Mouse (Mus musculus): ENCODE results near the gene Kctd3.
"Not testable (repeated sequence)": the region's sequence is repeated elsewhere in the genome, so short reads cannot be mapped to it uniquely, and the experiment has no call there.

The Kctd3 gene

DNA sequence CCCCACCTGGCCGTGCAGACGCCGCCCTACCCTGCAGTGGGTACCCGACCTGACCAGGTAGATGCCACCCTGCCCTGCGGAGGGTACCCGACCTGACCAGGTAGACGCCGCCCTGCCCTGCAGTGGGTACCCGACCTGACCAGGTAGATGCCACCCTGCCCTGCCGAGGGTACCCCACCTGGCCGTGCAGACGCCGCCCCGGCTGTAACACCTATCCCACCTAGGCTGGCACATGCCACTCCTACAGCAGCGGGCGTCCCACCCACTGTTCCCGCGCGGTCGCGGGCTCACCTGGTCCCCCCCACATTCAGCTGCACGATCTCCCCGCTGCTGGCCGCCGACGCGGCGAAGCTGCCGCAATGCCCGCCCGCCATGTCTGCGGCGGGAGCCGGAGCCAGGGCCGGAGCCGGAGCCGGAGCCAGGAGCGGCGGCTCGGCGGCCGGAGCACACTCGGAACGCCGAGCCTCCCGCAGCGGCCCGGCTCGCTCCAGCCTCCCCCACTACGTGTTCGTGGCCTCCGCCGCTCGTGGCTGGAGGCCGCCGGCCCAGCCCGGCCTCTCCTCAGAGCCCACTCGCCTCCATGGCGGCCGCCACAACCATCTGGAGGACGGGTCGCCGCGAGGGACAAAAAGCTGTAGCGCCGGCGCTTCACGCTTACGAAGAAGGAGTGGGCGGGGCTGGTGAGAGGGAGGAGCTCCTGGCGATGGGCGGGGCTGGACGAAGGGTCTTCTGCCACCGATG, at the start of gene Kctd3:
Gene Kctd3, minus strand, starts transcription at position 603 of the 741 bp plus-strand sequence.
- ChIA-PET CTCF (interaction anchor here in 3 of 4 experiments (0.7 to 1.4 kb wide), 6 partner anchors 9 to 20 kb away, joined by 3 to 6 read pairs (median 4); no protein-coding TSS in a partner anchor), POLR2A (interaction anchor here (0.6 to 3.4 kb wide), 43 partner anchors 9 to 779 kb away, joined by 3 to 31 read pairs (median 4); no protein-coding TSS in a partner anchor)

DNA sequence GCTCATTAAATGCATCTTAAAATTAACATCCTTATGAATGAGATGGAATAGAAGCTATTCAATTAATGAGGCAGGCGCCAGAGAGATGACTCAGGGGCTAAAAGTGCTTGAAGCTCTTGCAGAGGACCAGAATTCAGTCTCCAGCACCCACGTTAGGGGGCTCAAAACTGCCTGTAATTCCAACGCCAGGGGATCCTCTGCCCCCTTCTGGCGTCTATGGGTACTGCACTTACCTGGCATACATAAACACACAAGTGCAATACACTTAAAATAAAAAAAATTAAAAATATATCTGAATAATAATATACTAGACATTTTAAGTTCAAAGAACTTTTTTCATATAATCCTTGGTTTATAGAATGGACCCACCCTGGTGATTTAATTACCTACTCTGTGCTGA, 49.8 kb upstream of the Kctd3 start:
- CTCF ChIA-PET = interaction anchor here in 1 of 4 experiments (0.9 kb wide), 1 partner anchor 571 kb away, joined by 3 read pairs; no protein-coding TSS in a partner anchor
- POLR2A ChIA-PET = no interaction called here

DNA sequence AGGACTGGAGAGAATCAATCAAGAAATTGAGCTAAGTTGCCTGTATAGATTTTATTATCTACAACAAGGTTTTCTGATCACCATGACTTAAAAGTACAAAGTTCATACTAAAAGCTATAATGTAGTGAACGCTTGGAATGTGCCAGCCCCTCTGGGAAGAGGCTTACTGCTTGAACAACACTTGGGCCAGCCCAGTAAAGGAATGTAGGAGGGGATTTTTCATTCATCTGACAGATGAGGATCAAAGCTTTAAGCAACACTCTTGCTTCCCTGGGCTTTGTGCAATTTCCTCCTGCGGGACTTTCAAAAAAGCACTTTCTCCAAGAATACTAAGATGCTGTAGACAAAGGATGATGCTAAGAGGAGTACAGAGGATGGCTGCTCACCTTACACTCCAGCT, 48.3 kb upstream of the Kctd3 start:
- POLR2A ChIA-PET = interaction anchor here in 2 of 4 experiments (0.6 to 1.1 kb wide), 3 partner anchors 8 to 57 kb away, joined by 3 to 4 read pairs (median 3); no protein-coding TSS in a partner anchor

DNA sequence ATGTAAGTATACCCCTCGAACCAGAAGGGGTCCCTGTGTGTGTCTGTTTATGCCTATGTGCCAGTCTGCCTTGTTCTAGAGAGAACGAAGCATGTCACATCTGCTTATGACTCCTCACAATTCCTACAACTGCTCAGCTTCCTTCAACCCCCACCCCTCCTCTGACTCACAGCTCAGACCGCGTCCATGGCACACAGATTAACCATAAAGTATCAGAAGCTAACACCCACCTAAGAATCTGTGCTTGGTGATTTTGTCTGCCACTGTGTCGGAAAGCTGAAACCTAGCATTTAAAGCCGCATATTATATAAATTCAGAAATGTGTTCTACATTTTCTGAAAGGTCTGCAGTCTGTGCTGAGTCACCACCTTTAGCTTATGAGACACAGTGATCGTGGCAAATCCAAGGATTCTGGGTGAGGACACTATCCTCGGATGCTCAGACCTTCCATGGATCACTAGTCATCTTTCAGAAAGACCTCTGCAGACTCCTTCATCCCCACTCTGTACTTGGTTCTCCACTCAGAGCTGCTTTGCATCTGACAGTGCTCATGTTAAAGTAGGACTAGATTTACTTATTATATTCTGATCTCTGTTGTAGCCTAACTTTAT, 47.4 kb upstream of the Kctd3 start:
- ChIA-PET POLR2A (interaction anchor here in 2 of 4 experiments (1.0 to 1.9 kb wide), 3 partner anchors 13 to 47 kb away, joined by 3 to 4 read pairs (median 3); partner anchors contain the start of gene Kctd3 (in 1 of the 2)), CTCF (interaction anchor here in 2 of 4 experiments (1.4 to 1.7 kb wide), 2 partner anchors 26 kb away, joined by 5 to 6 read pairs; no protein-coding TSS in a partner anchor)

More for the DNA sequence above, 48.3 kb upstream of the Kctd3 start:
- CTCF ChIA-PET = interaction anchor here in 2 of 4 experiments (0.6 to 1.7 kb wide), 2 partner anchors 25 to 65 kb away, joined by 3 to 5 read pairs; no protein-coding TSS in a partner anchor

DNA sequence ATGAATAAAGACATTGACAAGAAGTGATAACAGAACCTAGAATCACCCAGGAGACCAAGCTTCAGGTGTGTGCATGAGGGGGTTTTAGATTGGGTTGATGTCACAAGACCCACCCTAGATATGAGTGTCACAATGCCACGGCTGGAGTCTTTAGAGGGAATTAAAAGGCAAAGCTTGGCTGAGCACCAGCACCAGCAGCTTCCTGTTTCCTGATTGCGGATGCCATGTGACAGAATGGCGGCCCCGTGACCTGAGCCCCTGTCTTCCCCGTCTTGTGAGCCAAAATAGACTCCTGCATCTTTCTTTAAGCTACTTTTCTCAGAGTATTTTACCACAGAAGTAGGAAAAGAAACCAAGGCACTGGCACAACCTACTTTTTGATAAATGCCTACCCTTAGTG, 46.5 kb upstream of the Kctd3 start:
- POLR2A ChIA-PET = interaction anchor here in 2 of 4 experiments (1.3 to 1.9 kb wide), 2 partner anchors 12 to 46 kb away, joined by 3 to 4 read pairs; partner anchors contain the start of gene Kctd3 (in 1 of the 2)
- CTCF ChIA-PET = interaction anchor here in 2 of 4 experiments (0.6 to 1.4 kb wide), 2 partner anchors 26 to 30 kb away, joined by 3 to 6 read pairs; no protein-coding TSS in a partner anchor

DNA sequence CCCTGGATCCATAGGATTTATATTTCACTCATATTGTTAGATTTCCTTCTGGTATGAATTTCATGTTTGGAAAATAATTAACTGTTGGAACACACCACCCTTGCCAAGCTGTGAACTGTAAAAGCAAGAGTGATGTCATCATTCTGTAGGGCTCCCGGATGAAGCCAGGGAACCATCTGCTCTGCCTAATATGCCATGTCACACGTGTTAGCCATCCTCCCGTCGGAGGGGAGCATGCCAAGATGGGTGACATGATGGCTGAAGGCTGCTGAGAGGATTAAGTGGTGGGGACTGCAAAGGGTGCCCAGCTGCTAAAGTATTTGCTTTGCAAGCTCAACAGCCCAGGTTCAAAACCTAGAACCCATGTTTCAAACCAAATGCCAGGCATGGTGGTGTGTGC, 44.5 kb upstream of the Kctd3 start:
- CTCF ChIA-PET = interaction anchor here in 1 of 4 experiments (0.7 kb wide), 1 partner anchor 10 kb away, joined by 5 read pairs; no protein-coding TSS in a partner anchor
- POLR2A ChIA-PET = interaction anchor here in 1 of 4 experiments (0.5 to 0.7 kb wide), 2 partner anchors 10 to 500 kb away, joined by 3 read pairs; no protein-coding TSS in a partner anchor

DNA sequence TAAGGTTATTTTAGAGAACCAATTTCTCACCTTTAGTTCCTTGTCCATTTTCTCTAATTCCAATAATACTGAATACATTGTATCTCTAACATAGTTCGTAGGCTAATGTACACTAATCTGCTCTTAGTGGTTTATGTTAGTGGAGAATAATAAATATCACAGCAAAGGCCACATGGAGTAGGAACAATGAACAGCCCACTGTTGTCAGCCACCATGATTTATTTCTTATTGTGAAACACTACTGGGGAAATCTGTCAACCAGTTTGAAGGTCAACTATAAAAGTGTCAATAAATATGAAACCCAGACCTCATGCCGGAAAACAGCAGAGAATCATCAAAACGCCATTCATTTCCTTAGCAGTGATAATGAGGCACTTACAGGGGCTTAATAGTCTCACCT, 42.5 kb upstream of the Kctd3 start:
- POLR2A ChIA-PET = interaction anchor here in 1 of 4 experiments (0.7 to 0.8 kb wide), 2 partner anchors 28 to 36 kb away, joined by 3 to 4 read pairs; no protein-coding TSS in a partner anchor

DNA sequence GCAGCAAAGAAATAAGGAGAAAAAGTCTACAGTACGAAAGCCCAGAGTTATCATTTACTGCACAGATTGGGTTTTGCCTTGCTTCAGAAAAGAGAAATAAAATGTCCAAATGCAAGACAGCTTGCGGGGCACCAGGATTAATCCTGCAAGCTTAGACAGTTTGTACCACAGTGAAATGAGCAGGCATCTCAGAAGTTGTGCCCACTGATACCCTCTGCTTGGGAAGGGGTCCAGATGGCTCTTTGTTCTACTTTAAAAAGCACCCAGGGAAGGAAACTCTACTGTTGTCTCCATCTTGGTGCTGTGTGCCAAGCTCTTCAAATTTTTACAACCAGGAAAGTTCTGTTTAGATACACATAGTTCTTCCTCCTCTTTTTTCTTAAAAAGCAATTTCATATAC, 40.7 kb upstream of the Kctd3 start:
- POLR2A ChIA-PET = no interaction called here
- CTCF ChIA-PET = no interaction called here

More for the DNA sequence above, 42.5 kb upstream of the Kctd3 start:
- CTCF ChIA-PET = interaction anchor here in 1 of 4 experiments (1.2 kb wide), 1 partner anchor 23 kb away, joined by 3 read pairs; no protein-coding TSS in a partner anchor

DNA sequence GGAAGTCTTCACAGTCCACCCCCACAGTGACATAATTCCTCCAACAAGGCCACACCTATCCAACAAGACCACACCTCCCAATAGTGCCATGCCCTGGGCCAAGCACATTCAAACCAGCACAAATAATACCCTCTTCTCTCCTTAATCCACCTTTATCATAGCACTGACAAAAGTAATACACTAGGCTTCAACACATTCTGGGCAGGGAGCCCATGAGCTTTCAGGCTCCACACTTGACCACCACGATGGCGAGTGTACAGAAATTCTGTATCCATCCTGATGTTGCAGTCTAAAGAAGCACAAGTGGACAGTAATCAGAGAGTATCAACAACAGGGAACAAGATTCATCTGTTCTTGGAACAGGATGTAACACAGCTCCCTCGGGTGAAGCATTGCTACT, 40.3 kb upstream of the Kctd3 start:
- CTCF ChIA-PET = interaction anchor here in 1 of 4 experiments (1.7 kb wide), 1 partner anchor 24 kb away, joined by 3 read pairs; no protein-coding TSS in a partner anchor

DNA sequence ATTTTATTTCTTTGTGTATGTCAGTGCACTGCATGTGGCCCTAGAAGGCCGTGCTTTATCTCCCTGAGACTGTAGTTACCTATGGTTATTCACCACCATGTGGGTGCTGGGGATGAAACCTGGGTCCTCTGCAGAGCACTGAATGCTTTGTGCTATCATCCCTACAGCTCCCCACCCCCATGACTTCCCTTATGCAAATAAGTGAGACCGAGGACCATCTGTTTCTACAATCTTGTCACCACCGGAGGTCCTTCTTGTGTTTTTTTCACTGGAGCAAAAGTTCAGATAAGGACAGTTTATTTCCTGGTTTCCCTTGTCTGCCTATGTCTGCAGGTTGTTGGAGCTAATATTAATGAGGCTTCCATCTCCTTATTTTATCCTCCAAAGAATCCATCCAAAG, 39.2 kb upstream of the Kctd3 start:
- CTCF ChIA-PET = interaction anchor here in 2 of 4 experiments (0.7 to 1.7 kb wide), 3 partner anchors 23 to 34 kb away, joined by 3 read pairs; no protein-coding TSS in a partner anchor

More for the DNA sequence above, 40.3 kb upstream of the Kctd3 start:
- POLR2A ChIA-PET = no interaction called here

DNA sequence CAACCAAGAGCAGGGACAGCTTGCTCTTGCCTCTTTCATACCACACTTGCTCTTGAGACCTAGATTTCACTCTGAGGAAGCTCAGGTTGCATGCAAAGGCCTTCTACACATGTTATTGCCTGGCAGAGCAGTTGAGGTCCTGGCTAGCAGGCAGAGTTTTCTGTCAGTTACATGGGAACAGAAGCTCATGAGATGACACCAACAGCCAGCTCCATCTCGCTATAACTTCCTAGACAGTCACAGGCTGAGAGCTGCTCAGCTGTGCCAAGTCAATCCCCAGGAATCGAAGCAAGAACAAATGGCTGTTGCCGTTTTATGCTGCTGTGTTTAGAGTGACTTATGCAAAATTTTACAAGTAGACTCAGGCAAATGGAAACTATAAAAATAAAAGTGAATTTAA, 38.7 kb upstream of the Kctd3 start:
- ChIA-PET CTCF (interaction anchor here in 1 of 4 experiments (1.1 to 1.7 kb wide), 2 partner anchors 22 to 35 kb away, joined by 3 read pairs; no protein-coding TSS in a partner anchor), POLR2A (interaction anchor here in 1 of 4 experiments (0.9 kb wide), 1 partner anchor 26 kb away, joined by 3 read pairs; no protein-coding TSS in a partner anchor)

More for the DNA sequence above, 39.2 kb upstream of the Kctd3 start:
- POLR2A ChIA-PET = interaction anchor here in 1 of 4 experiments (0.9 kb wide), 1 partner anchor 26 kb away, joined by 3 read pairs; no protein-coding TSS in a partner anchor

DNA sequence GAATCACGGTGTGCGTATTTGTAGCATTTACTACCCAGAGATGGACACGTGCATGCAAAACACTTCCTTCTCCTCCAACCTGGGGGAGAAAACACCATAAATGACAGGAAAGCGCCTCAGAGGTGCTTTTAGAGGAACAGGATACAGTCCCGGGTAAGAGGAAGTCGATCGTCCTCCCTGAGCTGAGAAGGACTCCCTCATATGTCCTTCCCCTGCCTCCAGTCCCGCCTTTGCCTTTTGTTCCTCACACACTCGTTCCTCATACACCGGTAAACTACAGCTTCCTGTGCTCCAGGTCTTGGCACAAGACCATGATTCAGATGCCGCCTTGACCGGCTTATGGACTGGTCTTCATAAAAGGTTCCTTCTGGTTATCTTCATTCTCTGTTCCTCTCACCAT, 33.6 kb upstream of the Kctd3 start:
- CTCF ChIA-PET = interaction anchor here in 1 of 4 experiments (0.8 kb wide), 1 partner anchor 14 kb away, joined by 5 read pairs; no protein-coding TSS in a partner anchor
- POLR2A ChIA-PET = interaction anchor here in 2 of 4 experiments (0.7 to 1.4 kb wide), 4 partner anchors 13 to 559 kb away, joined by 3 to 4 read pairs (median 4); partner anchors contain the start of gene Kctd3 (in 1 of the 2)

DNA sequence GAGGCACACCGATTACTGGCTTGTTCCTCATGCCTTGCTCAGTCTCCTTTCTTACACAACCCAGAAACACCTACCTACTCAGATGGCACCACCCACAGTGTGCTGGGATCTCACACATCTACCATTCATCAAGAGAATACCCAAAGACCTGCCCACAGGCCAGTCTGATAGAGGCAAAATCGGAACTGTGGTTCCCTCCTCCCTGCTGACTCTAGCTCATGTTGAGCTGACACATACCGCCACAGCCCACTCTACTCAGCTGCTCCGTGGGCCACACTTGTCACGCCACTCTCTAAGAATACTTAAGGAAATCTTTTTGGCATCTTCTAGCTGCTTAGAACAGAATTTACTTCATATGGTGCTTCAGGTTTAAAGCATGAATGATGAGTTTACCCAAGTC, 31.7 kb upstream of the Kctd3 start:
- POLR2A ChIA-PET = no interaction called here
- CTCF ChIA-PET = interaction anchor here in 1 of 4 experiments (0.7 kb wide), 1 partner anchor 233 kb away, joined by 3 read pairs; no protein-coding TSS in a partner anchor

DNA sequence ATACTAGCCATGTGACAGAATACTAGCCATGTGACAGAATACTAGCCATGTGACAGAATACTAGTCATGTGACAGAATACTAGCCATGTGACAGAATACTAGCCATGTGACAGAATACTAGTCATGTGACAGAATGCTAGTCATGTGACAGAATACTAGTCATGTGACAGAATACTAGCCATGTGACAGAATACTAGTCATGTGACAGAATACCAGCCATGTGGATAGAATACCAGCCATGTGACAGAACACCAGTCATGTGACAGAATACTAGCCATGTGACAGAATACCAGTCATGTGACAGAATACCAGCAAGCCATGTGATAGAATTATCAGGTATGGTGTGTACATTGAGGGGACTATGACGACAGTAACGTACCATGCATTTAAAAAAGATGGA, 25.2 kb upstream of the Kctd3 start:
- CTCF ChIA-PET, POLR2A ChIA-PET: not testable (repeated sequence)

DNA sequence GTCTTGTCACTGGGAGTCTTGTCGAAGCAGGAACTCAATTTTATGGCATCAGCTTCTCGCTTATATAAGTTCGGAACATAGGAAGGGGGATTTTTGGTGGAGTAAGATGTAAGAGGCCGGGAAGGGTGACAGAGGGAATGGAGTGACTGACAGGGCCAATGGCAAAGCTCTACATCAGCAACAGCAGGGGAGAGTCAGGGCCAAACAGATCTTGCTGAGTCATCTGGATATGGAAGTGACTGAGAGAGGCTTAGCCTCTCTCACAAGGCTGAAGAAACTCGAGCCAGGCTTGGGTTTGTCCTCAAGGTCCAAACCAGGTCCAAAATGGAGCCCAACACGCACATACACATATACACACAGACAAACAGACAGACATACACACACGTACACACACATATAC, 23.3 kb upstream of the Kctd3 start:
- ChIA-PET POLR2A (no interaction called here), CTCF (interaction anchor here in 1 of 4 experiments (1.3 kb wide), 1 partner anchor 50 kb away, joined by 3 read pairs; no protein-coding TSS in a partner anchor)

DNA sequence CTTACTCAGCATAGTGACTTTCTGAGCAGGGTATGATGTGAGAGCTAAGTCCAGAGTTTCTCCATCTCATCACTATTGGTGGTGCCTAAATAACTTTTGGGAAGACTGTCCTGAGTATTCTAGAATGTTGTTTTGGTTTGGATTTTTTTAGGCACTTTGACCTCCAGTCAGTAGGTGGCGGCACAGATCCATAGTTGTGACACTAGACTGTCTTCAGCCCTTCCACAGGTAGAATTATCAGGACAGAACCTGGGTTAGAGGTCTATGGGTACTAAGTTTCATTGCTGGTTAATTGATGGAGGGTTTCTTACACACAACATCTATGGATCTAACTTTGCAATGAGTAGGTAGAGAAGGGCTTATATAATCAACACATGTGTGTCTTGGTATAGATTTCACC, 20.6 kb upstream of the Kctd3 start:
- POLR2A ChIA-PET = interaction anchor here in 2 of 4 experiments (0.7 to 2.7 kb wide), 3 partner anchors 14 to 32 kb away, joined by 3 to 9 read pairs (median 7); no protein-coding TSS in a partner anchor
- CTCF ChIA-PET = interaction anchor here in 3 of 4 experiments (0.7 to 2.3 kb wide), 8 partner anchors 15 to 945 kb away, joined by 3 to 33 read pairs (median 6); no protein-coding TSS in a partner anchor

DNA sequence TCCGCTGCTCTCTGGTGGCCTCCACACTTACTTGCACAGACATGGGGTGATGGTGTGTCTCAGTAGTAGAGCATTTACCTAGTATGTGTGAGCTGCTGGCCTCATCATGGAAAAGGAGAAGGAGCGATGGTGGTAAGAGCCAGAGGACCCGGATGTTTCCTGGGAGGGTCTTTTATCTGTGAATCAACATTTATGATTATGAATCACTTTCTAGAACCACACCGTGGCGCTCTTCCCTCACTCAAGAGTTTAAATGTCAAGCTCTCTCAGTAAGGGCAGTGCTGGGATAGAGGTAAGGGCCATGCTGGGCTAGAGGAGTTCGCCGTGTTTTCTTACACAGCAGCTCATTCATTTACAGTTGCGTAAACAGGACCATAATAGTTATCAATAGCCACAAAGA, 19.2 kb upstream of the Kctd3 start:
- CTCF ChIA-PET = interaction anchor here (0.6 to 2.3 kb wide), 24 partner anchors 13 to 901 kb away, joined by 3 to 33 read pairs (median 4); partner anchors contain the start of gene Kctd3 (in 1 of the 4)
- POLR2A ChIA-PET = interaction anchor here in 2 of 4 experiments (0.6 to 2.7 kb wide), 12 partner anchors 11 to 601 kb away, joined by 3 to 9 read pairs (median 4); partner anchors contain the start of gene Kctd3 (in 1 of the 2)

DNA sequence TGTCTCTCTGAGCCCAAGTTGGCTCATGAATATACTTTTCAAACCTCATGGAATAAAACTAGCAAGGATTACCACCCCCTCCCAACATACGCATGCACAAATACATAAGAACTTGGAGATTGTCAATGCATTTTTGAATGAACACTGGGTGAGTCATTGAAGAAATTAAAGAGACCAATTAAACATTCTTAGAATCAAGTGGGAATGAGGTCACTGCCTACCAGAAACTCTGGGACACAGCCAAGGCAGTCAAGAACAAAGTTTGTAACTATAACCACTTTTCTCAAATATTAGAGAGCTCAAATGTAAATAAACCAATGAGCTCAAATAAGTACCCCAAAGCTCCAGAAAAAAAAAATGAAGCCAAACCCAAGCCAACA, 16.1 kb upstream of the Kctd3 start:
- ChIA-PET CTCF (interaction anchor here (0.5 to 1.8 kb wide), 23 partner anchors 10 to 1581 kb away, joined by 3 to 18 read pairs (median 4); partner anchors contain the start of gene Kctd3 (in 1 of the 4)), POLR2A (interaction anchor here in 3 of 4 experiments (0.7 to 2.7 kb wide), 8 partner anchors 9 to 555 kb away, joined by 3 to 14 read pairs (median 4); partner anchors contain the start of gene Kctd3 (in 1 of the 3))

Measured in embryonic stem cell, embryonic (primary cell).